Mouse (Mus musculus) erythroblast, embryonic 14.5 days (primary cell): ENCODE data around the gene Rab2b. TPM values are rescaled to one million over a fixed set of nuclear protein-coding genes. Genes with fewer than 3 reads are reported as not detected.
"Not testable (repeated sequence)": the region's sequence is repeated elsewhere in the genome, so short reads cannot be mapped to it uniquely, and the experiment has no call there.

ENCODE experiments used
- H3K27me3 ChIP-seq: 2 replicates; pipeline ENCODE4 v1.6.1; 2012; ENCODE audit warnings: inconsistent platforms; ENCODE audit not compliant: control insufficient read depth
- H3K36me3 ChIP-seq: 2 replicates; pipeline ENCODE4 v1.6.1; 2012; ENCODE audit warnings: mild to moderate bottlenecking, inconsistent platforms; ENCODE audit not compliant: control insufficient read depth
- H3K4me1 ChIP-seq: 2 replicates; pipeline ENCODE4 v1.6.1; 2012; ENCODE audit warnings: inconsistent platforms; ENCODE audit not compliant: control insufficient read depth
- H3K4me3 ChIP-seq: replicated peaks from 2 replicates; pipeline ENCODE3; 2012; ENCODE audit warnings: moderate library complexity, mild to moderate bottlenecking, inconsistent platforms
- H3K9me3 ChIP-seq: 2 replicates; pipeline ENCODE4 v1.6.1; 2012; ENCODE audit warnings: low read length, inconsistent platforms, mixed read lengths; ENCODE audit not compliant: control insufficient read depth
- GATA1 ChIP-seq: IDR thresholded peaks from 2 replicates; pipeline ENCODE4 v1.6.1; 2012; ENCODE audit warnings: low read length, inconsistent platforms, mixed read lengths
- TAL1 ChIP-seq: IDR thresholded peaks from 3 replicates; pipeline ENCODE4 v1.6.1; 2012; ENCODE audit warnings: low read length, inconsistent platforms, mixed read lengths
- polyA plus RNA-seq: library from polyadenylated mRNA; stranded (reverse); fragments of >175 nt; gene quantifications from 2 replicates; pipeline ENCODE4 v1.2.3, GENCODE M21; 2012

The Rab2b gene
- polyA plus RNA-seq, 1 experiment, result not detected

DNA sequence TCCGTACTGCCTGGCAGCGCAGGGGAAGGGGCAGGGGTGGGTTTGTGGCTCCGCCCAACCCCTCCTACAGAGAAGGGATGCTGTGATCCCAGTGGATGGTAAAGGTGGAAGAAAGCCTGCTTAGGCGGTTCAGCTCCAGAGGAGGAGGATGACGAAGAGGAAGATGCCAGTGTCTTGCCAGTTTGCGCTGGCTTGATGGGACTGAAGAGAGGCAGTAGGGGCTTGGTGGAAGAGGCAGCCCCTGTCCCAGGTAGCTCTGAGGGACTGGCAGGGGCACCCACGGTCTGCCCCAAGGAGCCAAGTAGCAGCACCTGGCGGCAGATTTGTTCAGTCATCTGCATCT, 35.4 kb upstream of the Rab2b start:
- peaks cover 67% of the 10 kb centered on the region for H3K27me3 ChIP-seq
- H3K4me1 ChIP-seq, result peaks cover 11% of the 10 kb centered on the region
- TF ChIP-seq GATA1 (no peak), TAL1 (no peak)
- no peaks in the 10 kb centered on the region for H3K9me3 ChIP-seq
- no peak overlapping the region for H3K4me3 ChIP-seq
- no peaks in the 10 kb centered on the region; the same call in 1 of the 2 replicates for H3K36me3 ChIP-seq

GRCm38 (mm10) chr14:52313931-52314807, 34.8 kb upstream of the Rab2b start:
- no peaks in the 10 kb centered on the region; the same call in 1 of the 2 replicates for H3K36me3 ChIP-seq
- H3K9me3 ChIP-seq, result no peaks in the 10 kb centered on the region
- TF ChIP-seq GATA1, result no peak
- TF ChIP-seq TAL1, result no peak
- H3K4me3 ChIP-seq, result no peak overlapping the region
- peaks cover 11% of the 10 kb centered on the region for H3K4me1 ChIP-seq
- H3K27me3 ChIP-seq, result peaks cover 63% of the 10 kb centered on the region

DNA sequence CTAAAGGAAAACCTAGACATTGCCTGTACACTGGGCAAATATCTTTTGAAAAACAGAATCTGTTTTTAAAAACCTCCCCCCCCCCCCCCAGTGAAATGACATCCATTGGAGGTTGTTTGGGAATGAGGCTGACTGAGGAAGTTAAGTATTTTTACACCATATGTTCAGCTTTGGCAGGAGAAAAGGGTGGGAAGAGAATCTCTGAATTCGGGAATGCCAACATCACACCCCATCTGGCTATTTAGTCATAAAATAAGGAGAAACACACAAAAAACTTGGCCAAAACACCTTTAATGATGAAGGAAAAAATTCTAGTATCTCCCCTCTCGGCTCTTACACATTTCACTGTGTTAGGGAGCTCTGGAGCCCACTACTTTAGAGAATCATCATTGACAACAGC, 31.6 kb upstream of the Rab2b start:
- TF ChIP-seq GATA1 (no peak), TAL1 (no peak)
- Histone ChIP-seq H3K36me3 (no peaks in the 10 kb centered on the region; the same call in 1 of the 2 replicates), H3K4me1 (peaks cover 19% of the 10 kb centered on the region), H3K9me3 (no peaks in the 10 kb centered on the region), H3K27me3 (peaks cover 41% of the 10 kb centered on the region), H3K4me3 (no peak overlapping the region)

- peaks cover 35% of the 10 kb centered on the region for H3K27me3 ChIP-seq
- not testable (repeated sequence) for H3K9me3 ChIP-seq, H3K4me3 ChIP-seq, H3K36me3 ChIP-seq
- H3K4me1 ChIP-seq, result peaks cover 19% of the 10 kb centered on the region
These were observed 31.0 kb upstream of the Rab2b start for GRCm38 (mm10) chr14:52310343-52310742.

DNA sequence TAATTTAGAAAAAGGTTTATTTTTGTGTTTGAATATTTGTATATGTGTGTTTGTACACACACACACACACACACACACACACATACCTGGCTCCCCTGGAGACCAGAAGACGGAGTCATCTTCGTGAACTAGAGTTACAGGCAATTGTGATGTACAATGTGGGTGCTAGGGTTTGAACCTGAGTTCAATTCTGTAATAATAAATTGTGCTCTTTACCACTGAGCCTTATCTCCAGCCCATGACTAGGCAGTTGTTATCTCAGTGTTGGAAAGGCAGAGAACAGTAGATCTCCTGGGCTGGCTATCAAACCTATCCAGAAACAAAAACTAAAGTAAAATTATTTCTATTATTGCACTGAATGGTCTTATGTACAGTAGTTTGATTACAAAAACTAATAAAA, 26.8 kb upstream of the Rab2b start:
- peak overlapping the region; percentile 34 for H3K4me3 ChIP-seq
- no peaks in the 10 kb centered on the region; the same call in 1 of the 2 replicates for H3K36me3 ChIP-seq
- H3K9me3 ChIP-seq, result no peaks in the 10 kb centered on the region
- TF ChIP-seq TAL1 (no peak), GATA1 (peak; percentile 65)
- H3K27me3 ChIP-seq, result no peaks in the 10 kb centered on the region
- H3K4me1 ChIP-seq, result peaks cover 29% of the 10 kb centered on the region

DNA sequence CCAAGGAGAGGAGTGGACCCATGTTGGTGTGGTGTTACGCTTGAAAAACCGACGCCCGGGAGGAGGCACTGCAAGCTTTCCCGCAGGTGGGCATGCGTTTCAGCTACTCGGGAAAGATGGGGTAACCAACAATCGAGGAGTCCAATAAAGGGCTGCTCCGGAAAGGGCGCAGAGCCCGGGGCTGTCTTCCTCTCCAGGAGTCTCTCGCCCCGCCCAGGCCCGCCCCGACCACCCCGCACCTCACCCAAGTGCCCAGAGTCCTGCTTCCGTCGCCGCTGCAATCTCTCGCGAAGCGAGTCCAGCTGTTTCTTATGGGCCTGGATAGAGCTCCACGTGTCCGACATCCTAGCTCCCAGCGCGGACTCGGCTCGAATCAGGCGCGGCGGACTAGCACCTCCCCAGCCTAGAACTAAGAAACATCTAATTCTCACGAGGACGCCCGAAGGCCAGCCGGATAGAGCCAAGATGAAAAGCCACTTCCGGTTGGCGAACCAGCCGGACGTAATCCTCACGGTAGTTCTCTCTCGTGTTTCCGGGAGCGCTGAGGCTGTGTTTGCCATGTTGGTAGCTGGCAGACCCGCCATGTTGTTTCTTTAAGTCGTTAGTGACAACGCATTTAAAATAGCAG, 25.4 kb upstream of the Rab2b start, which contains the start of gene Mettl3:
Gene Mettl3, minus strand, starts transcription at position 485 of the 628 bp plus-strand sequence.
- Histone ChIP-seq H3K4me3 (peak within 1 kb of the TSS; percentile 89), H3K9me3 (no peaks in the 10 kb centered on the region), H3K4me1 (peaks cover 29% of the 10 kb centered on the region), H3K36me3 (peaks cover 8% of the 10 kb centered on the region), H3K27me3 (no peaks in the 10 kb centered on the region)
- no peak for TF ChIP-seq TAL1

- peaks cover 29% of the 10 kb centered on the region for H3K4me1 ChIP-seq
- not testable (repeated sequence) for H3K4me3 ChIP-seq, H3K9me3 ChIP-seq, H3K27me3 ChIP-seq
- H3K36me3 ChIP-seq, result peaks cover 20% of the 10 kb centered on the region
These were observed 24.2 kb upstream of the Rab2b start for GRCm38 (mm10) chr14:52303517-52303916.

DNA sequence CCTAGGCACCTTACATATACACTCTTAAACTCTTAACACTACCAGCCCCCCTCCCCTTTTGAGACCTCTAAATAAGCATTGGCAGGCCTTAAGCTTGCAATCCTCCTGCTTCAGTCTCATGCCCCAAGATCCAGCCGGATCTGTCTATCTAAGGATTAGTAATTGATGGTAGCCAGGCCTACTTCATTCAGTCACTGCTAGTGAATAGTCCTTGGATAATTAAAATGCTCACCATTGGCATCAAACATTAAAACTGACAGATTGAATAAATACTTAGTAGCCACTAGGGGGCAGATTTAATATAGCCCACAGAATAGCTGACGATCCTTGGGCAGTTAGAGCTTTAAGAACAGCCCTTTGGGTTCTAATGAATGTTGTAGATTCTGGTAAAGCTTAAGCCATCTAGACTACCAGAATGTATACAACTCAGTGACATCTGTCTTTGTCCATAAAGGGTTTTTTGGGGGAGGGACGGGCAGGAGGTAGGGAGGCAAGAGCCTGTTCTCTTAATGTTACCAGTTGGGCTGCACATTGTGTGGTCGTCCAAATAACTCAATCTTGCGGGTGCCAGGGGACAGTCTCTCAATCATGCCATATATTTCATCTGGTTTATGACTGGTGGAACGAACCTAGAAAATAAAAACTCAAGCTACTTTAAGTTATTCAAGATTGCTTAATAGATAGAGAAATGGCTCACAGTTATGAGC, 16.4 kb upstream of the Rab2b start:
- no peaks in the 10 kb centered on the region for H3K9me3 ChIP-seq
- TF ChIP-seq GATA1, result no peak
- no peak for TF ChIP-seq TAL1
- no peaks in the 10 kb centered on the region for H3K4me1 ChIP-seq
- H3K27me3 ChIP-seq, result no peaks in the 10 kb centered on the region
- no peak overlapping the region for H3K4me3 ChIP-seq
- peaks cover 97% of the 10 kb centered on the region for H3K36me3 ChIP-seq

- Histone ChIP-seq H3K36me3 (peaks cover 52% of the 10 kb centered on the region), H3K4me3 (no peak overlapping the region), H3K4me1 (peaks cover 21% of the 10 kb centered on the region), H3K9me3 (no peaks in the 10 kb centered on the region), H3K27me3 (no peaks in the 10 kb centered on the region)
- TF ChIP-seq GATA1, result no peak
- no peak for TF ChIP-seq TAL1
These were observed 4.8 kb upstream of the Rab2b start for GRCm38 (mm10) chr14:52284191-52284590.
